Mouse (Mus musculus) liver, embryonic 18 days (tissue): ENCODE measurements around the gene Frem1. TPM values are rescaled to one million over a fixed set of nuclear protein-coding genes. Genes with fewer than 3 reads are reported as not detected.

Source experiments
- polyA plus RNA-seq: library from polyadenylated mRNA; depleted of rRNA; stranded (reverse); fragments of >200 nt; gene quantifications from 2 replicates; pipeline ENCODE4 v1.2.3, GENCODE M21; 2012; rRNA removed

The Frem1 gene
- polyA plus RNA-seq, result 0.52 and 0.77 TPM in 2 replicates

DNA sequence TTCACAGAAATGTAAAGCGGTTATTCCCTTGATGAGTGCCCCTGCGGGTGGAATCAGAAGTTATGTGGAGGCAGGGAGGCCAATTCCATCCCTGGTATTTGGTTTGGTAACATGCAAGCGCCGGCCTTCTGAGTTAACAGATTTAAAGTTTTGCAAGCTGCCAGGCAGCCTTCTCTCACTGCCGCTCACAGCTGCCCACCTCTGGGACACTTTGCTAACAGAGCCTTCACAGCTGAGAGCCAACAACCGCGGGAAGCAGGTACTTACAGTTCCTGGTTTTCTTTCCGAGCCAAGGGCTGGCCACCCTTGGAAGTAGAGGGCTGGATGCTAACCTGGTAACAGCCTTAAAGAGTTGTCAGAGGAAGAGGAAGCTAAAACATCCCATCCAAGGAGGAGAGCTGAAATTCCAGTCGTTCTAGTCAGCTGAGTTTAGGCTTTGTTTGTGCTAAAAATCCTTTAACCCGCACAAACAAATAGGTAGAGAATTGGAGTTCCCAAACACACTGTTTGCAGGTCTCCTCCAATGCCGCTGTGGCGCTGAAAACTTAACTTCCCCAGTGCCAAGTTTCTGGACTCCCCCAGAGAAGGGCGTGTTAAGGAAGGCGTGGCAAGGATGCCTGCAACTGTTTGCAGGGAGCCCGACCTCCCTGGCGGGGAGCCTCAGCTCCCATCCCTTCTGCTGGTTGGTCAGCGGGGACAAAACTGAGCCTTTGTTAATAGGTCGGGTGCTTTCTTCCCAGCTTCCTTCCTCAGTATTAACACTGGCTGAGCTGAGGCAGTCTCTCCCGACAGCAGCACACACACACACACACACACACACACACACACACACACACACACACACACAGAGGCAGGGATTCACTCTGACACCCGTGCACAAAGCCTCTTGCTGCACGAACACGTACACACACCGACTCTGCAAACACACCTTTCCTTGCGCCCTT, at the start of gene Frem1:
TSS of gene Frem1 (minus strand) at position 706 of the 944 bp plus-strand sequence.

DNA sequence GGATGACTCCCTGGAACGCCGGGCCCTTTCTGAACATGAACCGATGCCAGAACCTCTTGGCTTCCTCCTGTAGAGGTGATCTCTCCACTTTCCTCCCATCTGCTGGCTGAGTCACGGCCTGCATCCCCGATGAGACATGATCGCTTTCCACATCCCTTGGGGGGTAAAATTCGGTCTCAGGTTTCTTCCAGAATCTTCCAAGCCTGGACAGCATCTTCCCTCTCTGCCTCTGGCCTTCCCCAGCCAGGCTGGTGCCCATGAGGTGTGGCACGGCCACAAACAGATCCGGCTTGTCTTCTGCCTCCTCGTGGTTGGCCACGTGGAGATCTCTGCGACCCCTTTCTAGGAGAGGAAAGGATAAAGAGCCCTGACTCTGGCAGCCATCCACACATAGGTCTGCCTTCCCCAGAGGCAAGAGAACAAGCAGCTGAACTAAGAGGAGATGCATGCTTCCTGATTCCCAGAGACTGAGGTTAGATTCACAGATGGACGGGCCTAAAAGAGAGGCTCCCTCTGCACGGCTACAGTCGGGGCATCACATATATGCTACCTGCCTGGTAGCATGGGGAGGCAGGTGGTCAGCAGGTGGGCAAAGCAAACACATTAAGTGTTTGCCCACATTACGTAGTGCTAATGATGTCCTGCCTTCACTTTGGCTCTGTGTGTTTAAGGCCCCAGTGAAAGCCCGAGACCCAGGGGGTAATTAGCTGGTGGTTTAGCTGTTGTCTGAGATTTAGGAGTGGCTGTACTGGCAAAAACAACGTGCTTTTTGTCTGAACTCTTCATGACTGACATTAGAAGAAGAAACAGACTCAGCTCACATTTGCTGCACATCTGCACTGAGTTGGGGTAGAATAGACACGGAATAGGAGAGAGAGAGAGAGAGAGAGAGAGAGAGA, 167.3 kb downstream of the Frem1 start, which contains the start of gene Cer1:
TSS of gene Cer1 (minus strand) at position 513 of the 899 bp plus-strand sequence.

DNA sequence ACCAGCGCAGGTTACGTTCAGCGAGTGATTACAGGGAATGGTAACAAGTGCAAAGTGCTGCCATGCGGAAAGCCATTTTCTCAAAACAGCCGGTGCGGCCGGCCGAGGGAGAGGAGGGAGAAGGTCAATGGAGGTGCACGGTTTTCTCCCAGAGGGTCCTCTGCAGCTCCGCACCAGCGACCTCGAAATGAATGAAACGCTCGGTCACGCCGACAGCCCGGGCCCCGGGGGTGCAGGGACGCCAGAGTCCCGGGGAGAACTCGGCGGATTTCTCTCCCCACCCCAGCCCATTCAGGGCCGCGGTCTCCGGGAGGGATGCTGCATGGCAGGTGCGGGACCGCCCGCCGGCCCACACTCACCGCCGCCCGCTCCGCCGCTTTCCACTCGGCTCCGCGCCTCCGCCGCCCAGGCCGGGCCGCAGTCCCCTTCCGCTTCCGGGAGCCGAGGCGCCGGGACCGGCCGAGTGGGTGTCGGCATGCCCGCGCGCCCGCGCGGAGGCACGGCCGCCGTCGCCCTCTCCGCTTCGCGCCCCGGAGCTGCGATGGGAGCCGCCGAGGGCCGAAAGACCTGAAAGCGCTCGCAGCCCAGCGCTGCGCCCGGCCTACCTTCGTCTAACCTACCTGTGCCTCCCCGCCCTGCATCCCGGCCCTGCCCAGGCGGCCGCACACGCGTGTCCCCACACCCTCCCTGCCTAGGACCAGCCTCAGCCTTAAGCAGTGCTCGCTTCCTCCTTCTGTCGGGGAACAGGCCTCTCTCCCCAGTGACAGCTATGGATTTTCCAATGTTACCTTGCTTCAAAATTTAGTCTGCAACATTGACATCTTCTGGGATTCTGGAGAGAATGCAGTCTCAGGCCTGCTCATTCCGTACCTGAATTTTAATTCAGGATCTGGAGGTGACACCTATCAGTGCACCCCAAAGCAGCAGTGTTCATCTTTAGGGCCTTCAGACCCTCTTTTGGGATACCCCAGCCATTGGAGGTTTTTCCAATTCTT, 192.7 kb downstream of the Frem1 start, which contains the start of gene Zdhhc21:
TSS of gene Zdhhc21 (minus strand) at position 828 of the 995 bp plus-strand sequence.

Other genes starting within 250 kb of the Frem1 start
- gene Zdhhc21, start 192.4 kb downstream of the Frem1 start, polyA plus RNA-seq, result 1.9 and 2.1 TPM in 2 replicates
- not detected in 2 replicates for gene Cer1, start 167.2 kb downstream of the Frem1 start, polyA plus RNA-seq